Mouse (Mus musculus): Measurements from ENCODE around the gene Gm8773. TPM values are rescaled to one million over a fixed set of nuclear protein-coding genes. Genes with fewer than 3 reads are reported as not detected.

Gm8773 gene
- polyA plus RNA-seq (2015; fragmentation: Nextera tagmentation; extraction: Ambion mirVana): 0.83 and 1.0 TPM in 2 replicates

GRCm38 (mm10) chr5:5573749-5574317, at the start of gene Gm8773:
TSS of gene Gm8773 (plus strand) at chr5:5573799.
- WGBS: 1% methylated on average over 24 of the region's 24 CpGs
- no peaks in the 10 kb centered on the region for H3K9me3 ChIP-seq
- ATAC-seq (ENCODE audit: borderline replicate concordance, extremely low read depth, low FRiP score, low TSS enrichment): peak; percentile 84; the same call in 1 of the 2 replicates
- no peaks in the 10 kb centered on the region for H3K4me1 ChIP-seq
- H3K4me3 ChIP-seq: peak within 1 kb of the TSS; percentile 46
- peak within 1 kb of the TSS; percentile 83 for H3K4me2 ChIP-seq
- no peak within 1 kb of the TSS for H3K27ac ChIP-seq
- H3K36me3 ChIP-seq: no peaks in the 10 kb centered on the region
- H3K9ac ChIP-seq: peak within 1 kb of the TSS; percentile 21
- H3K27me3 ChIP-seq: peaks cover 17% of the 10 kb centered on the region; the same call in 1 of the 2 replicates

- WGBS: 80% methylated on average over 3 of the region's 3 CpGs
Observed at GRCm38 (mm10) chr5:5533656-5534420, 39.8 kb upstream of the Gm8773 start.

GRCm38 (mm10) chr5:5536131-5536530, 37.5 kb upstream of the Gm8773 start:
- H3K4me1 ChIP-seq: no peaks in the 10 kb centered on the region
- H3K4me3 ChIP-seq: no peak overlapping the region
- no peak overlapping the region for H3K27ac ChIP-seq
- no peaks in the 10 kb centered on the region for H3K9me3 ChIP-seq
- H3K27me3 ChIP-seq: no peaks in the 10 kb centered on the region
- no peak for ATAC-seq (ENCODE audit: borderline replicate concordance, extremely low read depth, low FRiP score, low TSS enrichment)
- WGBS: 91% methylated on average over 1 of the region's 1 CpGs
- no peak overlapping the region for H3K9ac ChIP-seq
- H3K36me3 ChIP-seq: peaks cover 20% of the 10 kb centered on the region
- H3K4me2 ChIP-seq: no peak overlapping the region

More at GRCm38 (mm10) chr5:5533656-5534420, 39.8 kb upstream of the Gm8773 start:
- H3K4me1 ChIP-seq: no peaks in the 10 kb centered on the region
- H3K9ac ChIP-seq: no peak overlapping the region
- H3K27me3 ChIP-seq: no peaks in the 10 kb centered on the region
- no peak overlapping the region for H3K4me3 ChIP-seq
- ATAC-seq (ENCODE audit: borderline replicate concordance, extremely low read depth, low FRiP score, low TSS enrichment): no peak
- H3K27ac ChIP-seq: no peak overlapping the region
- peaks cover 7% of the 10 kb centered on the region for H3K36me3 ChIP-seq
- H3K9me3 ChIP-seq: no peaks in the 10 kb centered on the region
- H3K4me2 ChIP-seq: no peak overlapping the region

GRCm38 (mm10) chr5:5539771-5540170, 33.8 kb upstream of the Gm8773 start:
- no peak overlapping the region for H3K4me3 ChIP-seq
- H3K27ac ChIP-seq: no peak overlapping the region
- H3K9me3 ChIP-seq: no peaks in the 10 kb centered on the region
- H3K4me2 ChIP-seq: no peak overlapping the region
- H3K27me3 ChIP-seq: no peaks in the 10 kb centered on the region
- no peak for ATAC-seq (ENCODE audit: borderline replicate concordance, extremely low read depth, low FRiP score, low TSS enrichment)
- peaks cover 43% of the 10 kb centered on the region for H3K36me3 ChIP-seq
- H3K9ac ChIP-seq: no peak overlapping the region
- 71% methylated on average over 3 of the region's 3 CpGs for WGBS
- H3K4me1 ChIP-seq: no peaks in the 10 kb centered on the region

GRCm38 (mm10) chr5:5540385-5540784, 33.2 kb upstream of the Gm8773 start:
- Histone ChIP-seq H3K4me1 (no peaks in the 10 kb centered on the region), H3K27ac (no peak overlapping the region), H3K9ac (no peak overlapping the region), H3K36me3 (peaks cover 43% of the 10 kb centered on the region), H3K4me3 (no peak overlapping the region), H3K27me3 (no peaks in the 10 kb centered on the region), H3K4me2 (no peak overlapping the region), H3K9me3 (no peaks in the 10 kb centered on the region)
- ATAC-seq (ENCODE audit: borderline replicate concordance, extremely low read depth, low FRiP score, low TSS enrichment): no peak
- WGBS: 65% methylated on average over 3 of the region's 3 CpGs

GRCm38 (mm10) chr5:5551110-5551509, 22.5 kb upstream of the Gm8773 start:
- H3K9me3 ChIP-seq: no peaks in the 10 kb centered on the region
- no peak overlapping the region for H3K27ac ChIP-seq
- no peak overlapping the region for H3K9ac ChIP-seq
- H3K4me3 ChIP-seq: no peak overlapping the region
- H3K27me3 ChIP-seq: no peaks in the 10 kb centered on the region
- H3K4me2 ChIP-seq: no peak overlapping the region
- WGBS: 81% methylated on average over 1 of the region's 1 CpGs
- no peak for ATAC-seq (ENCODE audit: borderline replicate concordance, extremely low read depth, low FRiP score, low TSS enrichment)
- H3K36me3 ChIP-seq: peaks cover 51% of the 10 kb centered on the region
- no peaks in the 10 kb centered on the region for H3K4me1 ChIP-seq

- ATAC-seq (ENCODE audit: borderline replicate concordance, extremely low read depth, low FRiP score, low TSS enrichment): peak; percentile 99
- Histone ChIP-seq H3K9ac (peak within 1 kb of the TSS; percentile 72), H3K27me3 (no peaks in the 10 kb centered on the region), H3K4me2 (peak within 1 kb of the TSS; percentile 64), H3K27ac (peak within 1 kb of the TSS; percentile 52), H3K4me3 (peak within 1 kb of the TSS; percentile 78), H3K9me3 (no peaks in the 10 kb centered on the region), H3K4me1 (peaks cover 15% of the 10 kb centered on the region), H3K36me3 (peaks cover 6% of the 10 kb centered on the region)
- under 1% methylated on average over 43 of the region's 43 CpGs for WGBS
Observed at GRCm38 (mm10) chr5:5559079-5559740, 14.4 kb upstream of the Gm8773 start, which contains the start of gene Gtpbp10. TSS of gene Gtpbp10 (minus strand) at chr5:5559538.

GRCm38 (mm10) chr5:5559798-5560197, 13.8 kb upstream of the Gm8773 start:
- H3K27me3 ChIP-seq: no peaks in the 10 kb centered on the region
- peak overlapping the region; percentile 64 for H3K4me2 ChIP-seq
- peak overlapping the region; percentile 52 for H3K27ac ChIP-seq
- 34% methylated on average over 8 of the region's 8 CpGs for WGBS
- no peak for ATAC-seq (ENCODE audit: borderline replicate concordance, extremely low read depth, low FRiP score, low TSS enrichment)
- H3K36me3 ChIP-seq: no peaks in the 10 kb centered on the region; the same call in 1 of the 2 replicates
- peaks cover 15% of the 10 kb centered on the region for H3K4me1 ChIP-seq
- H3K4me3 ChIP-seq: peak overlapping the region; percentile 78
- H3K9ac ChIP-seq: peak overlapping the region; percentile 72
- H3K9me3 ChIP-seq: no peaks in the 10 kb centered on the region

- Histone ChIP-seq H3K4me3 (no peak overlapping the region), H3K4me1 (peaks cover 15% of the 10 kb centered on the region), H3K9me3 (no peaks in the 10 kb centered on the region), H3K36me3 (no peaks in the 10 kb centered on the region), H3K4me2 (no peak overlapping the region), H3K27ac (no peak overlapping the region), H3K9ac (no peak overlapping the region), H3K27me3 (no peaks in the 10 kb centered on the region)
- 55% methylated on average over 4 of the region's 4 CpGs for WGBS
- ATAC-seq (ENCODE audit: borderline replicate concordance, extremely low read depth, low FRiP score, low TSS enrichment): no peak
Observed at GRCm38 (mm10) chr5:5561041-5561706, 12.4 kb upstream of the Gm8773 start.

- Histone ChIP-seq H3K4me3 (no peak overlapping the region), H3K27me3 (no peaks in the 10 kb centered on the region), H3K9me3 (no peaks in the 10 kb centered on the region), H3K36me3 (no peaks in the 10 kb centered on the region), H3K27ac (no peak overlapping the region), H3K9ac (no peak overlapping the region), H3K4me2 (no peak overlapping the region), H3K4me1 (peaks cover 15% of the 10 kb centered on the region)
- no peak for ATAC-seq (ENCODE audit: borderline replicate concordance, extremely low read depth, low FRiP score, low TSS enrichment)
- 68% methylated on average over 3 of the region's 3 CpGs for WGBS
Observed at GRCm38 (mm10) chr5:5562435-5562834, 11.2 kb upstream of the Gm8773 start.

GRCm38 (mm10) chr5:5587686-5588085, 14.1 kb downstream of the Gm8773 start:
- H3K9me3 ChIP-seq: no peaks in the 10 kb centered on the region
- H3K27ac ChIP-seq: no peak overlapping the region
- WGBS: 82% methylated on average over 3 of the region's 3 CpGs
- ATAC-seq (ENCODE audit: borderline replicate concordance, extremely low read depth, low FRiP score, low TSS enrichment): no peak
- no peak overlapping the region for H3K4me3 ChIP-seq
- H3K36me3 ChIP-seq: no peaks in the 10 kb centered on the region
- H3K27me3 ChIP-seq: no peaks in the 10 kb centered on the region
- no peak overlapping the region for H3K4me2 ChIP-seq
- no peaks in the 10 kb centered on the region for H3K4me1 ChIP-seq
- H3K9ac ChIP-seq: no peak overlapping the region
